Mouse (Mus musculus) midbrain, embryonic 12.5 days (tissue): ENCODE measurements around the gene Shld1. TPM values are rescaled to one million over a fixed set of nuclear protein-coding genes. Genes with fewer than 3 reads are reported as not detected.

Experiments used
- ATAC-seq: fragments of 200-750 bp; cut with Nextera tagmentation; 2 replicates; pipeline ENCODE4 v1.8.0; 2017; ENCODE audit warnings: low read depth, moderate TSS enrichment, moderate library complexity; ENCODE audit not compliant: low FRiP score
- H3K27ac ChIP-seq: fragments of 300-500 bp; sonication (generic); replicated peaks from 2 replicates; pipeline ENCODE4 v1.5.1; 2016; ENCODE audit warnings: mild to moderate bottlenecking
- H3K27me3 ChIP-seq: fragments of 300-500 bp; sonication (generic); 2 replicates; pipeline ENCODE4 v1.6.1; 2016; ENCODE audit warnings: mild to moderate bottlenecking
- H3K36me3 ChIP-seq: fragments of 300-500 bp; sonication (generic); 2 replicates; pipeline ENCODE4 v1.6.1; 2016
- H3K4me1 ChIP-seq: fragments of 300-500 bp; sonication (generic); 2 replicates; pipeline ENCODE4 v1.6.1; 2016
- H3K4me2 ChIP-seq: fragments of 300-500 bp; sonication (generic); replicated peaks from 2 replicates; pipeline ENCODE4 v1.6.1; 2016; ENCODE audit warnings: mild to moderate bottlenecking, moderate library complexity
- H3K4me3 ChIP-seq: fragments of 300-500 bp; sonication (generic); 2 replicates; pipeline ENCODE4 v1.5.1; 2016; ENCODE audit warnings: mild to moderate bottlenecking
- H3K9ac ChIP-seq: fragments of 300-500 bp; sonication (generic); replicated peaks from 2 replicates; pipeline ENCODE4 v1.6.1; 2016; ENCODE audit warnings: mild to moderate bottlenecking, moderate library complexity
- H3K9me3 ChIP-seq: fragments of 300-500 bp; sonication (generic); 2 replicates; pipeline ENCODE4 v1.6.1; 2016; ENCODE audit warnings: mild to moderate bottlenecking
- WGBS: fragments of 180-500 bp; shearing (Covaris S2); methylation state at CpG from one replicate; pipeline ENCODE4 v1.1.7; 2016; 5-methylcytosine and 5-hydroxymethylcytosine counted together
- polyA plus RNA-seq: library from polyadenylated mRNA; unstranded; fragments of >200 nt; fragmentation: Nextera tagmentation; extraction: Ambion mirVana; gene quantifications from 2 replicates; pipeline ENCODE4 v1.2.1, GENCODE M21; 2016

Shld1 gene
- polyA plus RNA-seq, 1 experiment from 2014 or later = 20.6 TPM

GRCm38 (mm10) chr2:132658412-132659120 lies 28.2 kb upstream of the Shld1 start:
- Histone ChIP-seq H3K36me3 (no peaks in the 10 kb centered on the region), H3K4me3 (no peak overlapping the region), H3K27me3 (no peaks in the 10 kb centered on the region), H3K9ac (no peak overlapping the region), H3K27ac (no peak overlapping the region), H3K4me2 (no peak overlapping the region), H3K4me1 (no peaks in the 10 kb centered on the region), H3K9me3 (no peaks in the 10 kb centered on the region)
- 90% methylated on average over 9 of the region's 9 CpGs for WGBS
- no peak for ATAC-seq

GRCm38 (mm10) chr2:132669091-132669490 lies 17.6 kb upstream of the Shld1 start:
- Histone ChIP-seq H3K4me1 (no peaks in the 10 kb centered on the region), H3K4me2 (no peak overlapping the region), H3K9me3 (no peaks in the 10 kb centered on the region), H3K27ac (no peak overlapping the region), H3K9ac (no peak overlapping the region), H3K27me3 (no peaks in the 10 kb centered on the region), H3K4me3 (no peak overlapping the region), H3K36me3 (no peaks in the 10 kb centered on the region)
- WGBS = 92% methylated on average over 6 of the region's 6 CpGs
- no peak for ATAC-seq

- Histone ChIP-seq H3K4me2 (no peak overlapping the region), H3K9ac (no peak overlapping the region), H3K36me3 (no peaks in the 10 kb centered on the region), H3K4me1 (no peaks in the 10 kb centered on the region), H3K9me3 (no peaks in the 10 kb centered on the region), H3K27me3 (no peaks in the 10 kb centered on the region), H3K4me3 (no peak overlapping the region), H3K27ac (no peak overlapping the region)
- WGBS = 80% methylated on average over 4 of the region's 4 CpGs
- no peak for ATAC-seq
Observed at GRCm38 (mm10) chr2:132670290-132670689, 16.4 kb upstream of the Shld1 start.

GRCm38 (mm10) chr2:132672121-132672520 lies 14.6 kb upstream of the Shld1 start:
- H3K27me3 ChIP-seq = no peaks in the 10 kb centered on the region
- no peak overlapping the region for H3K9ac ChIP-seq
- no peaks in the 10 kb centered on the region for H3K36me3 ChIP-seq
- H3K4me1 ChIP-seq = no peaks in the 10 kb centered on the region
- H3K9me3 ChIP-seq = no peaks in the 10 kb centered on the region
- WGBS = 95% methylated on average over 3 of the region's 3 CpGs
- H3K4me3 ChIP-seq = no peak overlapping the region
- no peak overlapping the region for H3K27ac ChIP-seq
- no peak for ATAC-seq
- H3K4me2 ChIP-seq = no peak overlapping the region

GRCm38 (mm10) chr2:132676111-132676510 lies 10.6 kb upstream of the Shld1 start:
- ATAC-seq = no peak
- 87% methylated on average over 4 of the region's 4 CpGs for WGBS
- H3K27me3 ChIP-seq = no peaks in the 10 kb centered on the region

GRCm38 (mm10) chr2:132685001-132685400 lies 1.7 kb upstream of the Shld1 start:
- H3K9ac ChIP-seq = no peak overlapping the region
- no peaks in the 10 kb centered on the region; the same call in 1 of the 2 replicates for H3K27me3 ChIP-seq
- H3K27ac ChIP-seq = no peak overlapping the region
- H3K4me3 ChIP-seq = no peak overlapping the region
- no peak for ATAC-seq
- peaks cover 11% of the 10 kb centered on the region for H3K4me1 ChIP-seq
- H3K9me3 ChIP-seq = no peaks in the 10 kb centered on the region
- H3K36me3 ChIP-seq = no peaks in the 10 kb centered on the region
- H3K4me2 ChIP-seq = no peak overlapping the region

More at GRCm38 (mm10) chr2:132676111-132676510, 10.6 kb upstream of the Shld1 start:
- Histone ChIP-seq H3K9ac (no peak overlapping the region), H3K36me3 (no peaks in the 10 kb centered on the region), H3K9me3 (no peaks in the 10 kb centered on the region), H3K4me2 (no peak overlapping the region), H3K4me3 (no peak overlapping the region), H3K27ac (no peak overlapping the region), H3K4me1 (no peaks in the 10 kb centered on the region)

- Histone ChIP-seq H3K27ac (no peak overlapping the region), H3K4me1 (peaks cover 11% of the 10 kb centered on the region), H3K36me3 (no peaks in the 10 kb centered on the region), H3K9me3 (no peaks in the 10 kb centered on the region), H3K4me3 (no peak overlapping the region), H3K9ac (no peak overlapping the region), H3K4me2 (no peak overlapping the region), H3K27me3 (no peaks in the 10 kb centered on the region; the same call in 1 of the 2 replicates)
- 92% methylated on average over 7 of the region's 7 CpGs for WGBS
- no peak for ATAC-seq
Observed at GRCm38 (mm10) chr2:132688611-132689021, 1.9 kb downstream of the Shld1 start.

- no peak overlapping the region for H3K9ac ChIP-seq
- H3K9me3 ChIP-seq = no peaks in the 10 kb centered on the region
- 82% methylated on average over 4 of the region's 4 CpGs for WGBS
- H3K27ac ChIP-seq = no peak overlapping the region
- no peak overlapping the region for H3K4me3 ChIP-seq
- peaks cover 11% of the 10 kb centered on the region for H3K4me1 ChIP-seq
- no peaks in the 10 kb centered on the region for H3K36me3 ChIP-seq
- H3K4me2 ChIP-seq = no peak overlapping the region
- no peaks in the 10 kb centered on the region for H3K27me3 ChIP-seq
- ATAC-seq = no peak
Observed at GRCm38 (mm10) chr2:132689188-132689568, 2.4 kb downstream of the Shld1 start.

GRCm38 (mm10) chr2:132689569-132690231 lies 3.0 kb downstream of the Shld1 start:
- no peak overlapping the region for H3K4me3 ChIP-seq
- no peak for ATAC-seq
- no peaks in the 10 kb centered on the region for H3K36me3 ChIP-seq
- no peak overlapping the region for H3K27ac ChIP-seq
- H3K27me3 ChIP-seq = no peaks in the 10 kb centered on the region
- WGBS = 65% methylated on average over 15 of the region's 15 CpGs
- H3K9me3 ChIP-seq = no peaks in the 10 kb centered on the region
- peaks cover 11% of the 10 kb centered on the region for H3K4me1 ChIP-seq
- no peak overlapping the region for H3K4me2 ChIP-seq
- no peak overlapping the region for H3K9ac ChIP-seq

- 0 out of 2 replicates have a peak, but pooled peaks cover 4% of the 10 kb centered on the region for H3K36me3 ChIP-seq
- no peak overlapping the region for H3K4me3 ChIP-seq
- no peak overlapping the region for H3K27ac ChIP-seq
- peaks cover 7% of the 10 kb centered on the region for H3K4me1 ChIP-seq
- H3K27me3 ChIP-seq = no peaks in the 10 kb centered on the region
- H3K9ac ChIP-seq = no peak overlapping the region
- H3K9me3 ChIP-seq = no peaks in the 10 kb centered on the region
- no peak for ATAC-seq
- 74% methylated on average over 7 of the region's 7 CpGs for WGBS
- H3K4me2 ChIP-seq = no peak overlapping the region
Observed at GRCm38 (mm10) chr2:132691731-132692130, 5.0 kb downstream of the Shld1 start.

- Histone ChIP-seq H3K27ac (no peak overlapping the region), H3K9ac (no peak overlapping the region), H3K27me3 (no peaks in the 10 kb centered on the region), H3K4me2 (no peak overlapping the region), H3K4me3 (no peak overlapping the region), H3K9me3 (no peaks in the 10 kb centered on the region), H3K36me3 (0 out of 2 replicates have a peak, but pooled peaks cover 4% of the 10 kb centered on the region), H3K4me1 (peaks cover 5% of the 10 kb centered on the region)
- ATAC-seq = no peak
- WGBS = 69% methylated on average over 1 of the region's 1 CpGs
Observed at GRCm38 (mm10) chr2:132692320-132692719, 5.6 kb downstream of the Shld1 start.

- Histone ChIP-seq H3K4me3 (no peak overlapping the region), H3K9ac (no peak overlapping the region), H3K27ac (no peak overlapping the region), H3K4me1 (peaks cover 3% of the 10 kb centered on the region; the same call in 1 of the 2 replicates), H3K4me2 (no peak overlapping the region), H3K27me3 (no peaks in the 10 kb centered on the region), H3K36me3 (0 out of 2 replicates have a peak, but pooled peaks cover 4% of the 10 kb centered on the region), H3K9me3 (no peaks in the 10 kb centered on the region)
- WGBS = 84% methylated on average over 3 of the region's 3 CpGs
- ATAC-seq = no peak
Observed at GRCm38 (mm10) chr2:132693980-132694379, 7.2 kb downstream of the Shld1 start.
